Mouse (Mus musculus) heart, adult 2 months (tissue): ENCODE data around the gene Ldhal6b. TPM values are rescaled to one million over a fixed set of nuclear protein-coding genes. Genes with fewer than 3 reads are reported as not detected.
A peak's percentile ranks its signal among the peaks of the same experiment; 100 is the strongest.
"Not testable (repeated sequence)": the region's sequence is repeated elsewhere in the genome, so short reads cannot be mapped to it uniquely, and the experiment has no call there.

Experiments
- DNase-seq, 2 experiments: peaks; one replicate each; pipeline ENCODE4 v3.0.0; 2021
- H3K27ac ChIP-seq: fragments of 200-600 bp; 2 replicates; pipeline ENCODE4 v1.8.1; 2022
- H3K27me3 ChIP-seq: fragments of 200-500 bp; 2 replicates; pipeline ENCODE4 v1.6.1; 2012; ENCODE audit warnings: mild to moderate bottlenecking, low read length, inconsistent platforms, mixed read lengths; ENCODE audit not compliant: control insufficient read depth, insufficient read depth
- H3K36me3 ChIP-seq: fragments of 200-500 bp; 2 replicates; pipeline ENCODE4 v1.6.1; 2012; ENCODE audit warnings: low read length, inconsistent platforms; ENCODE audit not compliant: control insufficient read depth, insufficient read depth
- H3K4me1 ChIP-seq: fragments of 200-500 bp; 2 replicates; pipeline ENCODE4 v1.6.1; 2011; ENCODE audit warnings: low read length; ENCODE audit not compliant: control insufficient read depth, insufficient read depth
- H3K4me3 ChIP-seq: fragments of 200-600 bp; 2 replicates; pipeline ENCODE4 v1.8.1; 2022
- H3K79me2 ChIP-seq: fragments of 200-500 bp; replicated peaks from 2 replicates; pipeline ENCODE4 v1.6.1; 2012; ENCODE audit warnings: mild to moderate bottlenecking, inconsistent platforms, low read length, moderate library complexity, mixed read lengths; ENCODE audit not compliant: control insufficient read depth, insufficient read depth
- H3K9ac ChIP-seq: fragments of 200-500 bp; 2 replicates; pipeline ENCODE4 v1.6.1; 2012; ENCODE audit warnings: low read depth, mild to moderate bottlenecking, control low read depth, inconsistent platforms, low read length, mixed read lengths
- CTCF ChIP-seq: fragments of 200-600 bp; IDR thresholded peaks from 2 replicates; pipeline ENCODE4 v1.8.1; 2022; ENCODE audit warnings: antibody characterized with exemption, mild to moderate bottlenecking, moderate library complexity
- EP300 ChIP-seq: fragments of 200-500 bp; IDR thresholded peaks from 2 replicates; pipeline ENCODE4 v1.6.1; 2011; ENCODE audit warnings: low read depth, low read length, control low read depth; ENCODE audit not compliant: insufficient read depth
- POLR2A ChIP-seq: fragments of 200-500 bp; IDR thresholded peaks from 2 replicates; pipeline ENCODE4 v1.6.1; 2011; ENCODE audit warnings: mild to moderate bottlenecking, low read depth, low read length, control low read depth; ENCODE audit not compliant: insufficient read depth
- WGBS: fragments of 180-500 bp; shearing (Covaris S2); methylation state at CpG from one replicate; pipeline ENCODE4 v1.1.7; 2018; 5-methylcytosine and 5-hydroxymethylcytosine counted together
- intact Hi-C: fragments of 180-260 bp; cut with DNase I; formaldehyde crosslinking; loops from one replicate; pipeline ENCODE4 v1.15.1; 2025
- polyA plus RNA-seq: library from polyadenylated mRNA; depleted of rRNA; stranded (reverse); fragments of >200 nt; gene quantifications from 2 replicates; pipeline ENCODE4 v1.2.3, GENCODE M21; 2012
- total RNA-seq, 2 experiments: library from RNA; stranded (reverse); gene quantifications; 2 replicates each; pipeline ENCODE4 v1.2.3; 2021

Ldhal6b gene
- total and polyA plus RNA-seq, 3 experiments: 0.21 to 0.49 (median 0.36) TPM

DNA sequence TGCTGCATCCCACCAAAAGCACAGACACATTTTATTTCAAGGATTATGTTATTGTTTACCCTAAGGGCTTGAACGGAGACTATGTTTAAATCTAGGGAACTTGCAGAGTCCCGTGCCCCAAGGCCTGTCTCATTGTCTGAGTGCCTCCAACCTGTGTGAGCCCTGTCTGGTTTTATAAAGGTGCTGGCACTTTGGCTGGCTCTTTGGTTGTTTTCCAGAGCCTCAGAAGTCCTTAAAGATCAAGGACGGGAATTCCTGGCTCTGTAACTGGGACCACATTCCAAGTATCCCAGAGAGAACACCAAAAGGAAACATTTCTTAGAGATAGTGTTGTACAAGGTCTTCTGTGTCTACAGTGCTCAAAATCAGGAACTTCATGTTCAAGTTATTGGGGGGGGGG lies 24.7 kb upstream of the Ldhal6b start:
- Histone ChIP-seq H3K4me3 (no peak overlapping the region), H3K27ac (no peak overlapping the region), H3K9ac (no peak overlapping the region), H3K79me2 (no peaks in the 10 kb centered on the region), H3K36me3 (peaks cover 9% of the 10 kb centered on the region), H3K4me1 (peaks cover 1% of the 10 kb centered on the region), H3K27me3 (no peaks in the 10 kb centered on the region)
- no peak for TF ChIP-seq EP300
- intact Hi-C loops: loop anchor here (5.0 kb wide), 1 partner anchor 289 kb away; no protein-coding TSS in a partner anchor
- DNase-seq: no peak
- WGBS: 46% methylated on average over 3 of the region's 3 CpGs

DNA sequence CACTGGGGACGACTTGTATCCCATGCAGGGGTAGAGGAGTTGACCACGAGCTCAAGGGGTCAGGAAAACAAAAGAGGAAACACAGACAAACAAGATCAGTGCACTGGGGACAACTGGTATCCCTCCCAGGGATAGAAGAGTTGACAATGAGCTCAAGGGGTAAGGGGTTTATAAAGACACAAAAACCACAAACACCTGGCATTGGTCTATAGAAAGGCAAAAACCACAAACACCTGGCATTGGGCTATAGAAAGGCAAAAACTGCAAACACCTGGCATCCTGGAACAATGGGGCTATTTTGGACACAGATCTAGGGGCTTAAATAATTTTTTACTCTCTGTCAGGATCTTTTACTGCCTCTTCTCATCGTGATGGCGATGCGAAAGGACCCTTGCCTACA lies 23.8 kb upstream of the Ldhal6b start:
- not testable (repeated sequence) for H3K4me3 ChIP-seq, H3K79me2 ChIP-seq, DNase-seq, H3K4me1 ChIP-seq, H3K27me3 ChIP-seq, H3K9ac ChIP-seq, H3K27ac ChIP-seq
- intact Hi-C loops: loop anchor here (5.0 kb wide), 1 partner anchor 290 kb away; no protein-coding TSS in a partner anchor
- WGBS: 75% methylated on average over 5 of the region's 5 CpGs
- H3K36me3 ChIP-seq: peaks cover 12% of the 10 kb centered on the region

DNA sequence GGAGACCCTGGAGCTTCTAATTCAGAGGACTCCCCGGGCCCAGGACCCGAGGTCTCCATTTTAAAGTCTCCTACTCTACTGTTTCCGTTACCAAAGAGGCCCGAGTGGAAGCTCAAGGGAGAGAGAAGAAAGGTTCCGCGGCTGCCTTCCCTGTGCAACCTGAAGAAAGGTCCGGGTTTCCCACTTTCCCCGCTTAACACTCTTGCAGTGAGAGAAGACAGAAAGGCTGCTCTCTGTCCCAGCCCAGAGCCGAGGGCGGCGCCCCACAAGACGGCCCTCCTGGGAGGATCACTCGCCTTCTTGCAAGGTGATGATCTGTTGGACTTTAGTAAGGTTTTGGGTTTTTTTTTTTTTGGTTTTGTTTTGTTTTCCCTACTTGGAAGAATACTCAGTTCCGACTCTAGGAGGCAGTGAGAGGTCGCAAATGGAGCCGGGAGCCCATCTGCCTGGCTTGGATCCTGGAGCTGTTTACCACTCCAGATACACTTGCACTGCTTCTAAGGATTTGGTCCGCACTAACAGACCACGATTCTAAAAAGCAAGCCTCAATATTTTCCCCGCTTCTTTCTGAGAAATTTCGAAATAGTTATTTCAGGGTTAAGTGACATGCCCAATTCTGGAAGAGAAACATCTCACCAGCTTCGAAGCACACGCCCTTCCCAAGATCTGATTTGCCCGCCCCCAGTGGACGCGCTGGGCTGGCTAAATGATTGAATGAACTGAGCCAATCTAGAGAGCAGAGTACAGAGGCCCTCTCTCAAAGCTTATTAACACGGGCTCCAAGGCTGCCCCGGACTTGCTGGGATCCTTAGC lies 21.8 kb upstream of the Ldhal6b start, which contains the start of gene Tmem242:
TSS of gene Tmem242 (minus strand) at position 101 of the 813 bp plus-strand sequence.
- intact Hi-C loops: loop anchor here (1.0 to 5.0 kb wide), 5 partner anchors 50 to 450 kb away; no protein-coding TSS in a partner anchor
- Histone ChIP-seq H3K27ac (peak within 1 kb of the TSS; percentile 85), H3K79me2 (no peaks in the 10 kb centered on the region), H3K4me1 (peaks cover 1% of the 10 kb centered on the region), H3K4me3 (peak within 1 kb of the TSS; percentile 70), H3K9ac (peak within 1 kb of the TSS; percentile 92), H3K27me3 (no peaks in the 10 kb centered on the region), H3K36me3 (peaks cover 12% of the 10 kb centered on the region)
- 0 out of 2 replicates have a peak, but pooled peaks have one; percentile 7 for TF ChIP-seq EP300
- TF ChIP-seq POLR2A: peak; percentile 82
- TF ChIP-seq CTCF: peak; percentile 85
- under 1% methylated on average over 27 of the region's 27 CpGs for WGBS
- peak; percentile 89 to 94 for DNase-seq

DNA sequence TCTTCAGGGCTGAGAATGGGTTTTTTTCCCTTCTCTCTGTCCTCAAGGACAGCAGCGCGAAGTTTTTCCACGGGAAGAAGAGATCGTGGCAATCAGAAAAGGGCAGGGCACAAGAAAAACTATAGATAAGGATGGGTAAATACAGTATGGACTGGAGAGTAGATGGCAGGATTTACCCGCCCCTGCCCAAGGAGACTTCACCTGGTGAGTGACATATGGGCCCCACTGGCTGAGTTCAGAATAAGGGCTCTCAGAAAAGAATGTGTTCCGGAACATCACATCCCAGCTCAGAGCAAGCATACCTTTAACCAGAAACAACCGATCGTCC lies 21.2 kb upstream of the Ldhal6b start:
- no peak for DNase-seq
- intact Hi-C loops: loop anchor here (1.0 to 5.0 kb wide), 5 partner anchors 51 to 451 kb away; no protein-coding TSS in a partner anchor
- TF ChIP-seq CTCF: no peak
- TF ChIP-seq EP300: no peak
- TF ChIP-seq POLR2A: no peak
- Histone ChIP-seq H3K36me3 (peaks cover 12% of the 10 kb centered on the region), H3K79me2 (no peaks in the 10 kb centered on the region; the same call in 1 of the 2 replicates), H3K9ac (peak overlapping the region; percentile 81), H3K27ac (peak overlapping the region; percentile 85), H3K27me3 (no peaks in the 10 kb centered on the region), H3K4me3 (peak overlapping the region; percentile 70), H3K4me1 (peaks cover 1% of the 10 kb centered on the region)
- WGBS: under 1% methylated on average over 8 of the region's 8 CpGs

DNA sequence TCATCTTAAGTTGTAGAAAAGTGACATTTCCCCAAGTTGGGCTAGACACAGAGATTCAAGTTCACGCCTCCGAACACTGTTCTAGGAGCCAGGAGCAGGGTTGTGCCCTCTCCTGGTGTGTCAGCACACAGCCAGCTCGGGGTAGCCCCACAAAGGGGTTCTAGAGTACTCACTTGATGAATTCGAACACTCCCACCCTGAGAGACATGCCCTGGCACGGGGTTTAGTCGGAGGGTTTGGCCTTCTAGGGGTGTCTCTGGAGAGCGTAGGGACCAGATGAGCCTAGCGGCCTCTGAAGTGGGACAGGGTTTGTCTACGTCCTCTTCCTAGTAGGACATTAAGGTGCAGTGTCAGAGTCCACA lies 11.2 kb upstream of the Ldhal6b start:
- H3K27ac ChIP-seq: no peak overlapping the region
- 0 out of 2 replicates have a peak, but pooled peaks cover 1% of the 10 kb centered on the region for H3K79me2 ChIP-seq
- DNase-seq: no peak
- H3K27me3 ChIP-seq: no peaks in the 10 kb centered on the region
- no peak overlapping the region for H3K4me3 ChIP-seq
- H3K4me1 ChIP-seq: no peaks in the 10 kb centered on the region; the same call in none of the 2 replicates
- 81% methylated on average over 9 of the region's 9 CpGs for WGBS
- intact Hi-C loops: no loop called here
- H3K36me3 ChIP-seq: peaks cover 2% of the 10 kb centered on the region; the same call in 1 of the 2 replicates
- TF ChIP-seq CTCF: no peak
- 0 out of 2 replicates have a peak, but pooled peaks have one; percentile 3 for TF ChIP-seq POLR2A
- no peak for TF ChIP-seq EP300
- H3K9ac ChIP-seq: no peak overlapping the region

DNA sequence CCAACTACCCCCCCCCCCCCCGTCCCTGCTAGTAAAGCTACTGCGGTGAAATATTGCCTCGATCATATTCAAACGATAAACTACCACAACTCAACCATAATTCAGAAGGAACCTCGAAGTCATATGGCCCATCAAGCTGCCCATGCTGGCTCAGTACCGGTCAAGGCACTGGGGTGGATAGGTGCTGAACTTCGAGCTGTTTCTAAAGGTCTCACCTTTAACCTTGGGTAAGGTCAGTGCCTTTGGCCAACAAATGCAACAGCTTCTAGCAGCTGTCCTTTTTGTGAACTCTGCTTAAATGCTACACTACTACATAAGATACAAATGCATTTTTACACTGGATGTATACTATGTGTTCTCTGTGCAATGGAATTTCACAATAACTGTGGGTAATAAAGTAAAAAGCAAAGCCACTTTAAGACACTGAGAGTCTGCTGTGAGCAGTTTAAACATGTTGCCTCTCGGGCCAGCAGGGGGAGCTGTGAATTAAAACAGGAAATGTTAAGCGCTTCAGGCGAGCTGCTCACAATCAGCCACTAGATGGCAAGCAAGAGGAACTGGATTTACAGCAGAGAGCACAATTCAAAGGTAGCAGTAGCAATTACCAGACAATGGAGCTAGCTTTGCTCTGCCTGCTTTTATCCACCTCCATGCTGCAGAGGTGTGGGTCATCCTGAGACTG lies 10.7 kb upstream of the Ldhal6b start:
- H3K4me3 ChIP-seq: no peak overlapping the region

More for the DNA sequence above, 10.7 kb upstream of the Ldhal6b start:
- Histone ChIP-seq H3K27me3 (no peaks in the 10 kb centered on the region), H3K9ac (no peak overlapping the region), H3K79me2 (0 out of 2 replicates have a peak, but pooled peaks cover 1% of the 10 kb centered on the region), H3K36me3 (peaks cover 2% of the 10 kb centered on the region; the same call in 1 of the 2 replicates), H3K27ac (no peak overlapping the region), H3K4me1 (no peaks in the 10 kb centered on the region; the same call in none of the 2 replicates)
- TF ChIP-seq EP300: peak; percentile 79; the same call in 1 of the 2 replicates
- TF ChIP-seq POLR2A: 0 out of 2 replicates have a peak, but pooled peaks have one; percentile 11
- no peak for TF ChIP-seq CTCF
- DNase-seq: peak; percentile 86 to 87
- intact Hi-C loops: no loop called here
- WGBS: 57% methylated on average over 10 of the region's 10 CpGs
